Mouse (Mus musculus) adrenal gland, adult 2 months (tissue): ENCODE data around the gene Adam15. TPM values are rescaled to one million over a fixed set of nuclear protein-coding genes. Genes with fewer than 3 reads are reported as not detected.

Experiments
- DNase-seq: peaks from one replicate; pipeline ENCODE4 v3.0.0; 2021
- polyA plus RNA-seq: library from polyadenylated mRNA; depleted of rRNA; stranded (reverse); fragments of >200 nt; gene quantifications from 2 replicates; pipeline ENCODE4 v1.2.3, GENCODE M21; 2012
- total RNA-seq, 2 experiments: library from RNA; stranded (reverse); gene quantifications; 2 replicates each; pipeline ENCODE4 v1.2.3; 2021

The Adam15 gene
- total and polyA plus RNA-seq, 3 experiments = 56.1 to 142 (median 87.5) TPM

- DNase-seq = peak; percentile 89
Measured at GRCm38 (mm10) chr3:89354816-89355511, 5.2 kb upstream of the Adam15 start.

- DNase-seq = no peak
Measured at GRCm38 (mm10) chr3:89351271-89351670, 1.5 kb upstream of the Adam15 start.

DNA sequence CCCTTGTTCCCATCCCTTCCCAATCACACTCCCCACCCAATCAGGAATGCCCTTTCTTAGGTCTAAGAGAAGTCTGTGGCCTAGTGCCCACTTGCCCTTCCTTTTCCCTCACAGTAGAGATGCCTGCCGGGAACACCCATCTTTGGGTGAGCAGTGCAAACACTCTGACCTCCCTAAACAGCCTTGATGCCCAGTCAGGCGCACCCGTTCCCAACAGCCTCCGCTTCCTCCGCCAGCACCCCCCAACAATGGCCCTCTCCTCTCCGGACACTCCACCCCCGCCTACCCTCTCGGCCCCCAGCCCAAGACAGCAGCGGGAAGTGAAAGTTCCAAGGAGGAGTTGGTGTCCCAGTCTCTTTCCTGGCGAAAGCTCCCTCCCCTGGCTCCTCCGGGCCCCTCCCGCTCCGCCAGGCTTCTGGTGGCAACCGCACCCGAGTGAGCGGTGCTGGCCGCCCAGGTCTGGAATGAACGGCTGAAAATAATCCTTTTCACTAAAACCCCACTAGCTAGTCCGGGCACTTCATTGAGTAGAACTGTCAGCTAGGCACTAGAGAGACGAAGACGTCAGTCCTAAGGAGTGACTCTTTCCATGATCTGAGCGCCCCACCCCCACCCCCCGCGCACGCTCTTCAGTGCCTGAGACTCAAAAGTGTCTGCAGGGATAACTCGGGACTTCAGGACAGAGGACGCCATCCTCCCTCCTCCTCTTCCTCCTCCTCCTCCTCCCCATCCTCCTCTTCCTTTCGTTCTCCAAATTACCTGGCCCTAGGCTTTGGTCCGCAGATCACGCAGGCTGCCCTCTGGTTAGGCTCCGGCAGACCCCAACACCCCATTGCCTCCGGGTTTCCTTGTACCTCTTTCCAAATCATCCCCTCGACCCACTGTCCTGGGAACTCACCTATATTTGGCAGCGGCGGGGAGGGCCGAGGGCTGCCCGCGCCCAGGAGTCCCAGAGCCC is 606 bp downstream of the Adam15 start:
- DNase-seq = peak; percentile 78

DNA sequence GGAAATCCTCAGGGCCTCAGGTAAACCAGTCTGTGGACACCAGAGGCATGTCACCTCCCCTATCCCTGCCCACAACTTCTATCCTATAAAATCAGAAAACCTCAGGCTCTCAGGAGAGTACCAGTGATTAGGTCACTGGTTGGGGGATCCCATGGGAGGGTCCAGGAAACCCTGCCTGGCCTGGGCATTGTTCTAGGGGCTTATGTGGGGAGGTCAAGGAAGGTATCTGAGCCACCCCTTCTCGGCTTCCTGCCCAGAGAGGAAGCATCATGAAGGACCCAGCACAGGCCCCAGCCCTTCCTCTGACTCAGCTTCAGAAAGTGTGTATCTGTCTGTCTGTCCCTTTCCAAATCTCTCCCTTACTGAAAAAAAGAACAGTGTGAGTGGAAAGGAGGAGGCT is 1.9 kb downstream of the Adam15 start:
- DNase-seq = peak; percentile 26

GRCm38 (mm10) chr3:89346815-89347540 is 2.8 kb downstream of the Adam15 start:
- no peak for DNase-seq

DNA sequence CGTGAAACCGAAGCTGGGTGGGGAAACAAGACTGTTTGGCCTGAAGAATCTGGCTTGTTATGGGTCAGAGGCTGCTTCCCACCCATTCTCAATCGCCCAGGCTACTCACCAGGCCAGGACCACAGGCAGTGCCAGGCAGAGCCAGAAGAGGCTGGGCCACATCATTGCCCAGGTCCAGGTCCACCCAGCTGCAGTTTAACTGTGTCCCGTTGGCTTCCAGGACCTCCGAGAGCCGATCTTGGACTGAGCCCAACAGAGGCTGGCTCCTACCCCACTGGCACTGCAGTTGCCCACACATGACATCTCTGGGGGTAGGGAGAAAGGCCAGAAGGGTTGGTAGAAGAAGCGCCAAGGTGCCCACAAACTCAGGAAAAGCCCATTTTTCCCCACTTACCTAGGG is 6.5 kb downstream of the Adam15 start:
- no peak for DNase-seq

DNA sequence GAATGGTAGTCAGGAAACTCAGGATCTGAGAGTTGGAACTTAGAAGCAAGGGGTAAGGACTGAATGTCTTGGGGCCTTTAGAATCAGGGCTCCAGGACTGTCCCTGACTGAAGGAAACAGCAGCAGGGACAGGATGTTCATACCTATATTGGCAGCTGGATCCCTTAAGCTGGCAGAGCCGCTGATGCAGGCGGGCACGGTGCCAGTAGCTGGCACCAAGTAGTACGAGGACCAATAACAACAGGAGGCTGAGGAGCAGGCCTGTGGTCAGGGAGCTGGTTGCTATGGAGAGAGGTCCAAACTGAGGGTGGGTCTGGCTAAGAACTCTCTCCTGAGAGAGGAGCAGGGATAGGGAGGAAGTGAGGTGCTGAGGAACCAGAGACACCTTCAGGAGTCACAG is 8.0 kb downstream of the Adam15 start:
- DNase-seq = no peak

DNA sequence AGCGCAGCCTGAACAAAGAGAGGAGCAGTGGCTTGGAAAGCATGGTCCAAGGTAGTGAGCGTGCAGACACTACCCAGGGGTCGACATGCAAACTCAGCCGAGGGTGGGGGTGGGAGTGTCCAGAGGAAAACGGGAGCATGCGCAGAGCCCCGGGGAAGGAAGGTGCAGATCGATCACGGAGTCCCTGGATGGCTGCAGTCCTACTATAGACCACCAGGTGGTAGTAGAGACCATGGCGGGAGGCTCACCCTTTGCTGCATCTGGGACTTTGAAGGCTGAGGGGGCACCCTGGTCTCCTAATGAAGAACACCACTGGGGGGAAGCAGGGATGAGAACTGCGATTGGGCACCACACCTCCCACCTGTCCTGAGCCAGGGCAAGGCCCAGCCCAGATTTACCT is 9.3 kb downstream of the Adam15 start:
- peak; percentile 73 for DNase-seq

DNA sequence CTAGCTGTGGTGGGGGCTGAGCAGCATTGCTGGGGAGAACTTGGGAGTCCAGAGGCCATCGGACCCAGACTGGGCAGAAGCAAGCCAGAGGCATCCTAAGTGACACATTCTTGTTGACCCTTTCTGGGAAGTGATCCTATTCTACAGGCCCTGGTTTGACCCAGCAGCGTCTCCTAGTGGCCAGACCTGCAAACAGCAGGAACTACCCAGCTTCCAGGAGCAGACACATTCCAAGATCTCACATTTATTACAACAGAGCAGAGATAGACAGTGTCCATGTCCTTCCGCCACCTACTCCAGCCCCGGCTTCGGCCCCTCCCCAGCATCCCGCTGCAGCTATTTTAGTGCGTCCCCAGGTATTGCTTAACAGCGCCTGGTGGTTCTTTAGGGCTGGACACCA is 10.4 kb downstream of the Adam15 start:
- DNase-seq = peak; percentile 57

- peak; percentile 66 for DNase-seq
Measured at GRCm38 (mm10) chr3:89337721-89338578, 11.8 kb downstream of the Adam15 start, which contains the start of gene Efna4. Efna4 (minus strand) TSS chr3:89338028.

DNA sequence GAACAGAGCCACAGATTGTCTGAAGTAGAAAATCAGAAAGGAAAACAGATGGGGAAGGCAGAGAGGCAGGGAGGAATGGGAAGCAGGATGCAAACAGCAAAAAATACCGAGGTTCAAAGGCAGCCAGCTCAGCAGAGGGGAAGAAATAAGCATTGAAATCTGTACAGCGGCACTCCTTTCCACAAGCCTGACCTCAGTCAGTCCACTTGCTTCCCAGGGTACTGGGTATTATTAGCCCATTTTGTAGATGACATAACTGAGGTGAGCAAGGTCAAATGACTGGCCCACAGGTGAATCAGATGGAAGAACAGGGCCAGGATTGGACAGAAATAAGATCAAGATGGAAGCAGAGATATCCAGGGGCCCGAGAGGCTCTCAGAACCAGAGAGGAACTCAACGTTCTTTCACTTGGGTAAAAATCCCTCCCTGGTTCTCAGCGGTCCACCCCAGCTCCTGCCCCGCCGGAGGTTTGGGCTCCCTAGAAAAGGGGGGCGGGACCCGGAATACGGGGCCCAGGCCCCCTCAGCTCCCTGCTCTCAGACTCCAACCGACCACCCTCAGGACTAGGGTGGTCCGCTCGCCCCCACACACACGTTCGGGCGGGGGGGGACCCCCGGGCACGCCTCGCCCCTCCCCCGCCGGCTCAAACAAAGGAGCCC is 12.6 kb downstream of the Adam15 start:
- DNase-seq = no peak

- no peak for DNase-seq
Measured at GRCm38 (mm10) chr3:89336529-89336928, 13.3 kb downstream of the Adam15 start.

DNA sequence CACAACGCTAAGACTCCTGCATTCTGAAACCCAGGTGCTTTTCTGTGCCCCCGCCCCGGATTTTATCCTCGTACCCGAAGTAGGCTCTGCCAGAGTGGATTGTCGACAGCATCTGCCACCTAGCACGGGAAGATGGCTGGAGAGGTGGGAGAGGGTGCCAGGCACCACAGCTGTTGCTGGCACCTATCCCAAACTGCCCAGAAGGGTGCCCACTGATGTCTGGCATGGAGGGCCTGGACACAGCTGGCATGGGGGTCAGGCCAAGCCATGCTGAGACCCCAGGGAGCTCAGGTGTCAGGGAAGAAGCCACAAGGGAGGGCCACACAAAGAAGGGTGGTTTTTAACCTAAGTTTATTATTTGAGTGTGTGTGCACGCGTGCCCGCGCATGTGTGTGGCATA is 16.7 kb downstream of the Adam15 start:
- no peak for DNase-seq

DNA sequence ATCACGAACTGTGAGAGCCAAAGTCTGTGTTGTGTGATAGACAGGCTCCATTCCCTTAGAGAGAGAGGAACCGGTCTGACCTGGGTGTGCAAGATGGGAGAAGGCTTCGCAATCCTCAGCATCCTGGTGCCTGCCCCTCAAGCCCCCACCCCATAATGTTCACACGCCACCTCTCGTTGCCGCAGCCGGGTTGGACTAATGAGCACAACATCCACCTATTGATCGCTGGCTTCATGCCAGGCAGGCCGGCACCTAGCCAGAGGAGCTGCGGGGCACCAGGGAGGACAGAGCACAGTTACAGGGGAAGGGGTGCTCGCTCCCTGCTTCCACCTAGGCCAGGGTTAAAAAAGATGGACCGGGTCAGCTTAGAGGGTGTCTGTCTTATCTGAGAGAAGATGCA is 17.3 kb downstream of the Adam15 start:
- no peak for DNase-seq

DNA sequence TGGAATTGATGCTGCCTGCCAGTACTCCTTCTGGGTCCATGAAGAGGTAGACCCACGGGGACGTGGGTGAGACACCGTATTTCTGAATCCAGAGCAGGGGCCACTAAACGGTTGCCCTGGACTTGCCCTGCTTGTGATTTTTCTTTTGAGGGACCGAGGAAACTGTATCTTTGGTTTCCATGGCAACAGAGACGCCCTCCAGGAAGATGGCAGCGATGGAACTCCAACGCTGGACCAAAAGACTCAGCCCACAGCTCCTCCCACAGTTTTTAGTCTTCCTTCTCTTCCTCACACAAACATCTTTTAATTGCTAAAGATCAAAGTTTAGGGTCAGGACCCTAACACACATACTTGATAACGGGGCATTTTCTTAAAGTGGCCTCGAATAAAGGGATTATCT is 17.8 kb downstream of the Adam15 start:
- DNase-seq = no peak

- no peak for DNase-seq
Measured at GRCm38 (mm10) chr3:89331561-89331960, 18.2 kb downstream of the Adam15 start.

DNA sequence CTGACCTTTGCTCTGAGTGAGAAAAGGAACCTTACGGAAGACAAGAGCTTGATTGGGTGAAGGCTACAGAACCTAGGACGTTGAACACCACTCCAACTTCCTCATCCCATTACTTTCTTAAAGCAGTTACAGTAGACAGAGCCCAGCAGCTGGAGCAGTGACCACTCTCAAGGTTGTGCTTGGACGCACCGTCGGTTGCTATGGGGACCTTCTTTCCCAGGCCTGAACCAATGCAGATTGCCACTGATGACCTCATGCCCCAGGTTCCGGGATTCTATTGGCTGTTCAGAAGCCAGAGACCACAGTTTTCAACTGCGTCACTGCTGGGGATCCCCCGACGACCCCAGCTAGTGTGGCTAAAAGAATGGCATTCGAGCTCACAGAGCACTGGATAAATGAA is 18.8 kb downstream of the Adam15 start:
- peak; percentile 77 for DNase-seq

DNA sequence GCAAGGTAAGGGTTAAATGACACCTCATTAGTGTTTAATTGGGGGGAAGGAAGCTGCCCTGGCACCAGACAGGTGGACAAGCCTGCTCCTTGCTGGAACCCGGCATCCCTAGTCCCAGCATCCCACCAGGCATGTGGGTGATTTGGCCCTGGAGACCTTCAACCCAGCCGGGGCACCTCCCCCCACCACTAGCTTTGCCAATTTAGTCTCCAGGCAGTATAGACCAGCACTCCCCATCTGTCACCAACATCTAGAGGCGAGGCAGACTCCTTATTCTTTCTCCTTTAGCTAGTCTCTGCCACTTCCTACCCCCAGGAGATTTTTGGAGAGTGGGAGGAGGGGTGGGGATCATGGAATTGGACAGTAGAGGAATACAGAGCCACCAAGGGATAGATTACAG is 19.4 kb downstream of the Adam15 start:
- DNase-seq = no peak

DNA sequence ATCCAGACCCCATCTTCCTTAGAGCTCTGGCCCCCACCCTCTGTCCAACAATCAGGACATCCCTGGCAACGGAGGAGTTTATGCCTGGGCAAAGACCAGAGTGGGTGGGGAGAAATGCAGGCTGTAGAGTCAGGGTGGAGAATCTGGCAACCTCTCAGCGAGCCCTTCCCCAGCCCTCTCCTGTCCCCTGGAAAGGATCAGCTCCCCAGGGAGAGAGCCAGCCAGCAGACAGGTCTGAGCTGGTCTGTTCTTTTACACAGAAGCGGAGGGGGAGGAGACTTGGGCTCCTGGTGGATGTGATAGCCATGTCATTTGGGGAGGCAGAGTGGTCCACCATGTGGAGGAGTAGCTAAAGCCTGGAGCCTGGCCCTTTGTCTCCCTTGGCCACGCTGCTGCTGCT is 21.2 kb downstream of the Adam15 start:
- no peak for DNase-seq

DNA sequence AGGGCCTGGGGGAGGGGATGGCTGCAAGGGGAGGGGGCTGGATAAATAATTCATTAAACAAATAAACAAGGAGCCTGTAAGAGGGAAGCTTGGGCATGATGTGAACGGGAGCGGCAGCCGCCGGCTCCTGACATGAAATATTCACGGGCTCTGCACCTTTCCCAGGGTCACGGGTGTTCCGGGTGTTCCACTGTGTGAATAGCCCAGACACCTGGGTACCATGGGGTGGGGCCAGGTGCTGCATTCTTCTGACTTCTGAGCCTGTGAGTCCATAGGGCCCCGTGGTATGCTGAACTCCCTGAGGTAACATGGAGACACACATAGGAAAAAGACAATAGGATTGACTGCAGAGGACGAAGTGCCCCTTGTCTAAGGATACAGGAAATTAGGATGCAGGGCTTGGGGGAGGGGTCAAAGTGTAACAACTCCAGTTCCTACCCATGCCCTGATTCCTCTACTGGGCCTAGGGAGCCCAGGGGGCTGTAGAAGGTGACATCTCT is 22.4 kb downstream of the Adam15 start:
- no peak for DNase-seq

DNA sequence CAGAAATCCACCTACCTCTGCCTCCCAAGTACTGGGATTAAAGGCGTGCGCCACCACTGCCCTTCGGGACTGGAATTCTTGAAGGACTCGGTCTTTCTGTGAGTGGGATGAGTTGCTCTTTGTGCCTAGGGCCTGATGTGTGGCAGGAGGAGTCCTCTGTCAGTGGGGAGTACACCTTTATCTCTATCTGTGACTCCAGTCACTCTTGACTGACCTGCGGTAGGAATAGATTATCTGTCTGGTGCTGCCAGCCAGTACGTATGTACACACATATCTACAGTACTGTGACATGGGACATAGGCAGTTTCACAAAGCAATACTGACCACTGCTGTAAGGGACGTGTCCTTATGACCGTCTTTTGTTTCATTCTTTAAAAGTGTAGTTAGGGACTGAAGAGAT is 23.9 kb downstream of the Adam15 start:
- no peak for DNase-seq
